Comparison of ENCODE assay signal across 34 mouse cellular contexts in genomic region chr1:120030474-120030873, GRCm38 (mm10). TPM values are rescaled to one million over a fixed set of nuclear protein-coding genes. Genes with fewer than 3 reads are reported as not detected.
DNase-seq lines count a peak whose midpoint lies in the region; ATAC-seq lines count a peak whose summit lies in the region.
"Had no signal": no experiment of that assay in that cellular context is flagged by ENCODE, and none has a peak within 500 bp of the region (broad histone marks: within the 10 kb centered on the region; RNA-seq: fewer than 3 reads in every experiment).

No protein-coding gene starts in this region.

- H3K27me3 ChIP-seq in liver, embryonic 11.5 days (replicated peaks; ENCODE audit: control insufficient read depth, insufficient read depth, low read length) = no peaks in the 10 kb centered on the region
- H3K27me3 ChIP-seq: embryonic facial prominence, embryonic 15.5 days; forebrain, embryonic 13.5 days; heart, embryonic 15.5 days; kidney, embryonic 15.5 days; liver, embryonic 13.5 days; neural tube, embryonic 12.5 days; Patski had no signal

- H3K9ac ChIP-seq in liver, embryonic 11.5 days (ENCODE audit: low read depth, low read length) = no peak overlapping the region
- H3K9ac ChIP-seq: embryonic facial prominence, embryonic 15.5 days; forebrain, embryonic 13.5 days; heart, embryonic 15.5 days; kidney, embryonic 15.5 days; liver, embryonic 13.5 days; neural tube, embryonic 12.5 days had no signal

- H3K9me3 ChIP-seq in liver, embryonic 11.5 days (ENCODE audit: control insufficient read depth, low read length) = no peaks in the 10 kb centered on the region
- H3K9me3 ChIP-seq: embryonic facial prominence, embryonic 10.5 days; embryonic facial prominence, embryonic 15.5 days; forebrain, embryonic 13.5 days; heart, embryonic 10.5 days; heart, embryonic 15.5 days; kidney, embryonic 15.5 days; liver, embryonic 13.5 days; neural tube, embryonic 12.5 days had no signal

- H3K36me3 ChIP-seq in liver, embryonic 11.5 days (ENCODE audit: control insufficient read depth, insufficient read depth, low read length) = no peaks in the 10 kb centered on the region
- H3K36me3 ChIP-seq: embryonic facial prominence, embryonic 10.5 days; embryonic facial prominence, embryonic 15.5 days; heart, embryonic 10.5 days; heart, embryonic 15.5 days; kidney, embryonic 15.5 days; liver, embryonic 13.5 days; neural tube, embryonic 12.5 days had no signal

- H3K4me2 ChIP-seq in liver, embryonic 11.5 days = no peak overlapping the region
- H3K4me2 ChIP-seq: embryonic facial prominence, embryonic 15.5 days; forebrain, embryonic 13.5 days; heart, embryonic 15.5 days; kidney, embryonic 15.5 days; liver, embryonic 13.5 days; neural tube, embryonic 12.5 days had no signal

- ATAC-seq in cerebellum, adult (ENCODE audit: insufficient number of reproducible peaks, low FRiP score, low TSS enrichment) = peak; percentile 47
- no peak for ATAC-seq in liver, embryonic 11.5 days (replicated peaks; ENCODE audit: low FRiP score)
- ATAC-seq: forebrain, embryonic 13.5 days; midbrain, embryonic 16.5 days; Patski had no signal

- intact Hi-C loops in left cerebral cortex, postnatal 4 days (cut with DNase I) = no loop called here

- no peaks in the 10 kb centered on the region for H3K4me1 ChIP-seq in liver, embryonic 11.5 days (replicated peaks; ENCODE audit: control insufficient read depth, insufficient read depth, low read length)
- H3K4me1 ChIP-seq: neural tube, embryonic 12.5 days had no signal

- peak; percentile 58 for DNase-seq in left cerebral cortex, postnatal 4 days
- DNase-seq in left cerebral cortex, adult 11 months (ENCODE audit: low spot score) = no peak
- peak; percentile 41 for DNase-seq in cerebellum, adult 8-10 months
- DNase-seq in cerebellum, postnatal 25 days = peak; percentile 66 to 76
- DNase-seq in liver, embryonic 11.5 days (ENCODE audit: low spot score) = no peak
- no peak for DNase-seq in urinary bladder, postnatal 10 days (ENCODE audit: low spot score)
- DNase-seq in yolk sac, embryonic 10.5 days (ENCODE audit: low spot score) = no peak
- DNase-seq: adrenal gland, postnatal 10 days; gastrocnemius, postnatal 25 days; heart, adult 11 months; kidney, adult 11 months; kidney, postnatal 25 days; liver, embryonic 13.5 days; lung, adult 18-20 months; lung, postnatal 10 days; right cerebral cortex, adult 18-20 months; spleen, adult 18-20 months; thymus, adult 18-20 months; thymus, postnatal 36 days had no signal

- whole genome bisulfite sequencing in liver, embryonic 11.5 days = 83% methylated on average over 3 of the region's 3 CpGs

- no peak overlapping the region for H3K27ac ChIP-seq in liver, embryonic 11.5 days (ENCODE audit: low read depth, low read length)
- H3K27ac ChIP-seq: embryonic facial prominence, embryonic 10.5 days; embryonic facial prominence, embryonic 15.5 days; forebrain, embryonic 13.5 days; heart, embryonic 10.5 days; heart, embryonic 15.5 days; kidney, embryonic 15.5 days; liver, embryonic 13.5 days; macrophage; neural tube, embryonic 12.5 days had no signal

- H3K4me3 ChIP-seq in liver, embryonic 11.5 days (ENCODE audit: low read depth, low read length) = no peak overlapping the region
- H3K4me3 ChIP-seq: embryonic facial prominence, embryonic 10.5 days; embryonic facial prominence, embryonic 15.5 days; forebrain, embryonic 13.5 days; heart, embryonic 10.5 days; heart, embryonic 15.5 days; kidney, embryonic 15.5 days; liver, embryonic 13.5 days; myocyte; neural tube, embryonic 12.5 days had no signal

RNA-seq across cellular contexts. Expression of gene Sctr, which starts 23.8 kb away (rescaled TPM):
- 1 to 10 TPM in 1 of 2 experiments, under 1 TPM in 1; 0.96 to 1.2 TPM for total RNA-seq in left cerebral cortex, postnatal 4 days (2021)
- polyA plus RNA-seq in liver, embryonic 11.5 days (2014; fragmentation: Nextera tagmentation; extraction: Ambion mirVana) = not detected in 2 replicates
- total RNA-seq: heart, postnatal 25 days; megakaryocyte-erythroid progenitor cell, adult 5-6 weeks; MEL had no signal
- polyA plus RNA-seq: heart, embryonic 10.5 days; heart, embryonic 15.5 days; liver, embryonic 13.5 days; macrophage had no signal

RNA-seq across cellular contexts. Expression of gene Cfap221, which starts 33.4 kb away (rescaled TPM):
- total RNA-seq in left cerebral cortex, postnatal 4 days (2021) = under 1 TPM; 0.36 to 0.44 TPM
- 0.29 TPM in 1 of 2 replicates, not detected in the other for polyA plus RNA-seq in liver, embryonic 11.5 days (2014; fragmentation: Nextera tagmentation; extraction: Ambion mirVana)
- total RNA-seq: gastrocnemius, postnatal 25 days; heart, postnatal 25 days; megakaryocyte-erythroid progenitor cell, adult 5-6 weeks; MEL had no signal
- polyA plus RNA-seq: embryonic facial prominence, embryonic 10.5 days; forebrain, embryonic 13.5 days; heart, embryonic 10.5 days; liver, embryonic 13.5 days; macrophage; myocyte; neural tube, embryonic 12.5 days had no signal

RNA-seq across cellular contexts. Expression of gene Tmem37, which starts 43.4 kb away (rescaled TPM):
- total RNA-seq in left cerebral cortex, postnatal 4 days (2021) = 1 to 10 TPM; 1.4 to 1.8 TPM
- 39.7 and 40.7 TPM in 2 replicates for polyA plus RNA-seq in liver, embryonic 11.5 days (2014; fragmentation: Nextera tagmentation; extraction: Ambion mirVana)
- total RNA-seq: megakaryocyte-erythroid progenitor cell, adult 5-6 weeks had no signal

Comparison
In these comparisons a context has a peak if more than half of its experiments do, and no peak if none do; other contexts are left out.
1. DNase-seq: peak in left cerebral cortex, postnatal 4 days (single experiment), cerebellum, adult 8-10 months (single experiment) and cerebellum, postnatal 25 days (2 of 2); none in left cerebral cortex, adult 11 months (single experiment), liver, embryonic 11.5 days (single experiment), urinary bladder, postnatal 10 days (single experiment) and yolk sac, embryonic 10.5 days (single experiment).